Mouse (Mus musculus): ENCODE results near the gene Crb2. TPM values are rescaled to one million over a fixed set of nuclear protein-coding genes. Genes with fewer than 3 reads are reported as not detected.

Gene Crb2
- total and polyA plus RNA-seq, 3 experiments: 0.07 to 0.13 TPM; not detected in 1

GRCm38 (mm10) chr2:37751114-37751513 is 24.9 kb upstream of the Crb2 start:
- DNase-seq (ENCODE audit: extremely low read depth): no peak
- no peaks in the 10 kb centered on the region for H3K27me3 ChIP-seq (replicated peaks)

GRCm38 (mm10) chr2:37756220-37756930 is 19.7 kb upstream of the Crb2 start:
- no peaks in the 10 kb centered on the region for H3K9me3 ChIP-seq (replicated peaks; ENCODE audit: low read length)
- no peak overlapping the region for H3K4me3 ChIP-seq (replicated peaks in 1 of 3; ENCODE audit: low read depth in 2 of 3, low read length in 2 of 3, poor library complexity in 1 of 3)
- dilution Hi-C loops (cut with MboI; ENCODE audit: extremely low pct_ligation_motif_present, extremely low pct_unique_long_range_greater_than_20kb, low sequenced_read_pairs) (no loop called here), in situ Hi-C loops (cut with MboI; ENCODE audit: low pct_ligation_motif_present, low pct_unique_long_range_greater_than_20kb, low sequenced_read_pairs) (no loop called here)
- H3K4me2 ChIP-seq (ENCODE audit: insufficient read depth, low read depth, poor library complexity, severe bottlenecking): no peak overlapping the region
- H3K36me3 ChIP-seq (replicated peaks in 1 of 2; ENCODE audit: control insufficient read depth in 1 of 2, insufficient read depth in 1 of 2, low read length in 1 of 2): no peaks in the 10 kb centered on the region
- no peak overlapping the region for H3K9ac ChIP-seq (ENCODE audit: insufficient read depth, low read depth)
- H3K27ac ChIP-seq (ENCODE audit: insufficient read depth, low read depth): no peak overlapping the region
- TF ChIP-seq ETS1 (conservative IDR thresholded peaks at IDR 0.05; ENCODE audit: low read depth, low read length) (no peak), GABPA (IDR thresholded peaks at IDR 0.05; ENCODE audit: insufficient replicate concordance, low read depth, low read length) (no peak), RAD21 (IDR thresholded peaks at IDR 0.05; ENCODE audit: low read depth, low read length) (no peak), IRF4 (IDR thresholded peaks at IDR 0.05; ENCODE audit: low read depth, low read length) (no peak), RCOR1 (conservative IDR thresholded peaks at IDR 0.05; ENCODE audit: low read depth, low read length) (no peak), JUN (IDR thresholded peaks at IDR 0.05; ENCODE audit: insufficient read depth, low read depth, low read length) (no peak), PAX5 (IDR thresholded peaks at IDR 0.05; ENCODE audit: low read length) (no peak), MAX (IDR thresholded peaks at IDR 0.05; ENCODE audit: low read length) (no peak), NRF1 (IDR thresholded peaks at IDR 0.05; ENCODE audit: low read depth, low read length) (no peak), SMC3 (IDR thresholded peaks at IDR 0.05; ENCODE audit: low read depth, low read length) (no peak), ZNF384 (IDR thresholded peaks at IDR 0.05; ENCODE audit: low read depth, low read length) (no peak), CHD2 (IDR thresholded peaks at IDR 0.05; ENCODE audit: low read length) (no peak), ZC3H11A (IDR thresholded peaks at IDR 0.05; ENCODE audit: low read depth, low read length) (no peak), SIN3A (IDR thresholded peaks at IDR 0.05; ENCODE audit: low read length) (no peak; the same call in 1 of the 2 replicates), CTCF (conservative IDR thresholded peaks at IDR 0.05 in 1 of 2, IDR thresholded peaks at IDR 0.05 in 1 of 2; ENCODE audit: low read depth in 2 of 2, low read length in 2 of 2) (no peak), JUND (conservative IDR thresholded peaks at IDR 0.05; ENCODE audit: low read depth, low read length) (no peak)
- DNase-seq (ENCODE audit: extremely low read depth): no peak
- H3K4me1 ChIP-seq (ENCODE audit: control insufficient read depth in 1 of 2, insufficient read depth in 2 of 2): peaks cover 32 to 53% of the 10 kb centered on the region in 2 experiments
- H3K27me3 ChIP-seq (replicated peaks): no peaks in the 10 kb centered on the region
- no peaks in the 10 kb centered on the region for H3K79me2 ChIP-seq (replicated peaks; ENCODE audit: control insufficient read depth, extremely low read depth, insufficient read depth, poor library complexity, severe bottlenecking)

More at GRCm38 (mm10) chr2:37751114-37751513, 24.9 kb upstream of the Crb2 start:
- Histone ChIP-seq H3K4me1 (ENCODE audit: control insufficient read depth in 1 of 2, insufficient read depth in 2 of 2) (peaks cover 11 to 30% of the 10 kb centered on the region in 2 experiments; a peak in 3 of 4 replicates), H3K27ac (ENCODE audit: insufficient read depth, low read depth) (no peak overlapping the region), H3K9me3 (replicated peaks; ENCODE audit: low read length) (no peaks in the 10 kb centered on the region), H3K36me3 (replicated peaks in 1 of 2; ENCODE audit: control insufficient read depth in 1 of 2, insufficient read depth in 1 of 2, low read length in 1 of 2) (no peaks in the 10 kb centered on the region), H3K9ac (ENCODE audit: insufficient read depth, low read depth) (no peak overlapping the region), H3K79me2 (replicated peaks; ENCODE audit: control insufficient read depth, extremely low read depth, insufficient read depth, poor library complexity, severe bottlenecking) (no peaks in the 10 kb centered on the region), H3K4me3 (replicated peaks in 1 of 3; ENCODE audit: low read depth in 2 of 3, low read length in 2 of 3, poor library complexity in 1 of 3) (no peak overlapping the region), H3K4me2 (ENCODE audit: insufficient read depth, low read depth, poor library complexity, severe bottlenecking) (no peak overlapping the region)
- in situ Hi-C loops (cut with MboI; ENCODE audit: low pct_ligation_motif_present, low pct_unique_long_range_greater_than_20kb, low sequenced_read_pairs): loop anchor here (5.0 kb wide), 1 partner anchor 44 kb away; no protein-coding TSS in a partner anchor
- dilution Hi-C loops (cut with MboI; ENCODE audit: extremely low pct_ligation_motif_present, extremely low pct_unique_long_range_greater_than_20kb, low sequenced_read_pairs): no loop called here
- TF ChIP-seq MEF2A (IDR thresholded peaks at IDR 0.05; ENCODE audit: borderline replicate concordance, low read depth, low read length) (no peak), GABPA (IDR thresholded peaks at IDR 0.05; ENCODE audit: insufficient replicate concordance, low read depth, low read length) (no peak), ZNF384 (IDR thresholded peaks at IDR 0.05; ENCODE audit: low read depth, low read length) (no peak), USF2 (conservative IDR thresholded peaks at IDR 0.05; ENCODE audit: low read depth, low read length) (no peak), RCOR1 (conservative IDR thresholded peaks at IDR 0.05; ENCODE audit: low read depth, low read length) (no peak), ZKSCAN1 (IDR thresholded peaks at IDR 0.05; ENCODE audit: borderline replicate concordance, low read depth, low read length) (no peak), SMC3 (IDR thresholded peaks at IDR 0.05; ENCODE audit: low read depth, low read length) (no peak), SIN3A (IDR thresholded peaks at IDR 0.05; ENCODE audit: low read length) (no peak), UBTF (IDR thresholded peaks at IDR 0.05; ENCODE audit: low read depth, low read length) (no peak), ETS1 (conservative IDR thresholded peaks at IDR 0.05; ENCODE audit: low read depth, low read length) (no peak), JUND (conservative IDR thresholded peaks at IDR 0.05; ENCODE audit: low read depth, low read length) (no peak), PAX5 (IDR thresholded peaks at IDR 0.05; ENCODE audit: low read length) (no peak), TCF12 (IDR thresholded peaks at IDR 0.05; ENCODE audit: low read depth, low read length) (no peak), HCFC1 (IDR thresholded peaks at IDR 0.05; ENCODE audit: low read depth, low read length) (no peak), MAZ (IDR thresholded peaks at IDR 0.05; ENCODE audit: low read depth, low read length) (no peak), NRF1 (IDR thresholded peaks at IDR 0.05; ENCODE audit: low read depth, low read length) (no peak), POLR2AphosphoS2 (IDR thresholded peaks at IDR 0.05; ENCODE audit: low read depth, low read length) (no peak), RAD21 (IDR thresholded peaks at IDR 0.05; ENCODE audit: low read depth, low read length) (no peak), CHD2 (IDR thresholded peaks at IDR 0.05; ENCODE audit: low read length) (no peak)

Measured in CH12.LX (cell line).